Mouse (Mus musculus) hindbrain, postnatal 0 days (tissue): Measurements from ENCODE around the gene Zfp791. TPM values are rescaled to one million over a fixed set of nuclear protein-coding genes. Genes with fewer than 3 reads are reported as not detected.
"Not testable (repeated sequence)": the region's sequence is repeated elsewhere in the genome, so short reads cannot be mapped to it uniquely, and the experiment has no call there.

Source experiments
- ATAC-seq: fragments of 200-750 bp; cut with Nextera tagmentation; 2 replicates; pipeline ENCODE4 v1.8.0; 2017; ENCODE audit warnings: mild to moderate bottlenecking, moderate TSS enrichment, moderate library complexity
- DNase-seq: peaks from one replicate; pipeline ENCODE4 v3.0.0-alpha.2; 2015; ENCODE audit warnings: low spot score
- H3K27ac ChIP-seq: fragments of 300-500 bp; sonication (generic); 2 replicates; pipeline ENCODE4 v1.5.1; 2014; ENCODE audit warnings: mild to moderate bottlenecking
- H3K27me3 ChIP-seq: fragments of 300-500 bp; sonication (generic); 2 replicates; pipeline ENCODE4 v1.6.1; 2014; ENCODE audit warnings: low read length, mixed read lengths; ENCODE audit not compliant: insufficient read depth
- H3K36me3 ChIP-seq: fragments of 300-500 bp; sonication (generic); 2 replicates; pipeline ENCODE4 v1.6.1; 2014; ENCODE audit warnings: low read length, mixed read lengths; ENCODE audit not compliant: insufficient read depth
- H3K4me1 ChIP-seq: fragments of 300-500 bp; sonication (generic); 2 replicates; pipeline ENCODE4 v1.6.1; 2014; ENCODE audit warnings: antibody characterized with exemption, low read length, mixed read lengths; ENCODE audit not compliant: insufficient read depth
- H3K4me2 ChIP-seq: fragments of 300-500 bp; sonication (generic); 2 replicates; pipeline ENCODE4 v1.6.1; 2014; ENCODE audit warnings: low read depth, mild to moderate bottlenecking, low read length, moderate library complexity, mixed read lengths
- H3K4me3 ChIP-seq: fragments of 300-500 bp; sonication (generic); 2 replicates; pipeline ENCODE4 v1.5.1; 2014; ENCODE audit warnings: low read length
- H3K9ac ChIP-seq: fragments of 300-500 bp; sonication (generic); replicated peaks from 2 replicates; pipeline ENCODE4 v1.6.1; 2014; ENCODE audit warnings: mild to moderate bottlenecking, low read length, moderate library complexity, mixed read lengths
- H3K9me3 ChIP-seq: fragments of 300-500 bp; sonication (generic); 2 replicates; pipeline ENCODE4 v1.6.1; 2016; ENCODE audit warnings: low read length, mixed read lengths
- CTCF ChIP-seq: IDR thresholded peaks from 2 replicates; pipeline ENCODE4 v1.5.1; 2016; ENCODE audit warnings: antibody characterized with exemption, control low read depth, low read depth
- WGBS: fragments of 180-500 bp; shearing (Covaris S2); extraction: QIAGEN DNeasy Blood & Tissue Kit; methylation state at CpG from one replicate; pipeline ENCODE4 v1.1.7; 2014; 5-methylcytosine and 5-hydroxymethylcytosine counted together
- polyA plus RNA-seq: library from polyadenylated mRNA; unstranded; fragments of >200 nt; fragmentation: Nextera tagmentation; extraction: Ambion mirVana; gene quantifications from 2 replicates; pipeline ENCODE4 v1.2.1, GENCODE M21; 2015
- total RNA-seq: library from RNA; depleted of rRNA; stranded (reverse); fragments of >200 nt; gene quantifications from 2 replicates; pipeline ENCODE4 v1.2.3, GENCODE M21; 2014

The Zfp791 gene
- total and polyA plus RNA-seq, 2 experiments from 2014 or later: 1.5 to 2.5 TPM

- H3K27me3 ChIP-seq: no peaks in the 10 kb centered on the region
- H3K4me3 ChIP-seq: peak within 1 kb of the TSS; percentile 64
- DNase-seq: peak; percentile 89
- no peaks in the 10 kb centered on the region for H3K9me3 ChIP-seq
- H3K9ac ChIP-seq: peak within 1 kb of the TSS; percentile 61
- peak; percentile 88 for ATAC-seq
- H3K36me3 ChIP-seq: 0 out of 2 replicates have a peak, but pooled peaks cover 6% of the 10 kb centered on the region
- 0% methylated on average over 30 of the region's 30 CpGs for WGBS
- H3K4me2 ChIP-seq: peak within 1 kb of the TSS; percentile 93
- TF ChIP-seq CTCF: peak; percentile 66
- H3K27ac ChIP-seq: peak within 1 kb of the TSS; percentile 56; the same call in 1 of the 2 replicates
- H3K4me1 ChIP-seq: peaks cover 15% of the 10 kb centered on the region
Measured at GRCm38 (mm10) chr8:85083108-85083813, 39.6 kb downstream of the Zfp791 start, which contains the start of gene Man2b1. Gene Man2b1, plus strand, starts transcription at chr8:85083270.

- not testable (repeated sequence) for H3K9ac ChIP-seq, H3K4me3 ChIP-seq, H3K27ac ChIP-seq, H3K4me2 ChIP-seq, DNase-seq, H3K27me3 ChIP-seq, H3K9me3 ChIP-seq, H3K36me3 ChIP-seq, ATAC-seq
- peaks cover 15% of the 10 kb centered on the region for H3K4me1 ChIP-seq
- 92% methylated on average over 4 of the region's 4 CpGs for WGBS
Measured at GRCm38 (mm10) chr8:85082169-85082568, 40.7 kb downstream of the Zfp791 start.

- Histone ChIP-seq H3K9ac (peak within 1 kb of the TSS; percentile 91), H3K4me2 (peak within 1 kb of the TSS; percentile 99), H3K27ac (peak within 1 kb of the TSS; percentile 75), H3K9me3 (no peaks in the 10 kb centered on the region), H3K36me3 (peaks cover 2% of the 10 kb centered on the region; the same call in 1 of the 2 replicates), H3K4me1 (peaks cover 15% of the 10 kb centered on the region), H3K27me3 (no peaks in the 10 kb centered on the region), H3K4me3 (peak within 1 kb of the TSS; percentile 91)
- DNase-seq (peak; percentile 17), ATAC-seq (peak; percentile 24; the same call in 1 of the 2 replicates)
- no peak for TF ChIP-seq CTCF
- 3% methylated on average over 9 of the region's 9 CpGs for WGBS
Measured at GRCm38 (mm10) chr8:85081216-85081555, 41.7 kb downstream of the Zfp791 start, which contains the start of gene Wdr83. Gene Wdr83, minus strand, starts transcription at chr8:85081306.

GRCm38 (mm10) chr8:85080532-85081215, 42.2 kb downstream of the Zfp791 start, which contains the start of gene Wdr83os:
Gene Wdr83os, plus strand, starts transcription at chr8:85080740.
- under 1% methylated on average over 30 of the region's 30 CpGs for WGBS
- H3K4me3 ChIP-seq: peak within 1 kb of the TSS; percentile 91
- peak within 1 kb of the TSS; percentile 91 for H3K9ac ChIP-seq
- DNase-seq (peak; percentile 85), ATAC-seq (no peak; the same call in 1 of the 2 replicates)
- no peaks in the 10 kb centered on the region for H3K27me3 ChIP-seq
- H3K9me3 ChIP-seq: no peaks in the 10 kb centered on the region
- peak within 1 kb of the TSS; percentile 99 for H3K4me2 ChIP-seq
- TF ChIP-seq CTCF: no peak
- H3K4me1 ChIP-seq: peaks cover 15% of the 10 kb centered on the region
- H3K36me3 ChIP-seq: peaks cover 7% of the 10 kb centered on the region; the same call in 1 of the 2 replicates
- peak within 1 kb of the TSS; percentile 75 for H3K27ac ChIP-seq

GRCm38 (mm10) chr8:85080214-85080531, 42.7 kb downstream of the Zfp791 start:
- under 1% methylated on average over 25 of the region's 25 CpGs for WGBS
- peak overlapping the region; percentile 91 for H3K4me3 ChIP-seq
- DNase-seq (no peak), ATAC-seq (no peak)
- no peak for TF ChIP-seq CTCF
- no peaks in the 10 kb centered on the region for H3K9me3 ChIP-seq
- H3K36me3 ChIP-seq: peaks cover 12% of the 10 kb centered on the region
- no peaks in the 10 kb centered on the region for H3K27me3 ChIP-seq
- H3K4me1 ChIP-seq: peaks cover 15% of the 10 kb centered on the region
- peak overlapping the region; percentile 99 for H3K4me2 ChIP-seq
- H3K9ac ChIP-seq: peak overlapping the region; percentile 91
- H3K27ac ChIP-seq: peak overlapping the region; percentile 75

GRCm38 (mm10) chr8:85076993-85077392, 45.9 kb downstream of the Zfp791 start:
- TF ChIP-seq CTCF: peak; percentile 98
- Histone ChIP-seq H3K27ac (no peak overlapping the region), H3K4me2 (no peak overlapping the region), H3K9ac (no peak overlapping the region), H3K27me3 (no peaks in the 10 kb centered on the region), H3K4me1 (peaks cover 16% of the 10 kb centered on the region), H3K4me3 (no peak overlapping the region), H3K36me3 (peaks cover 24% of the 10 kb centered on the region), H3K9me3 (no peaks in the 10 kb centered on the region)
- WGBS: 0% methylated on average over 2 of the region's 2 CpGs
- ATAC-seq: peak; percentile 39; the same call in 1 of the 2 replicates
- peak; percentile 93 for DNase-seq
